Mouse (Mus musculus) layer of hippocampus, adult 11-12 months (tissue): ENCODE data around the gene 4930558K02Rik.

Experiments used
- DNase-seq: peaks from one replicate; pipeline ENCODE4 v3.0.0; 2022; ENCODE audit warnings: low spot score

The 4930558K02Rik gene

DNA sequence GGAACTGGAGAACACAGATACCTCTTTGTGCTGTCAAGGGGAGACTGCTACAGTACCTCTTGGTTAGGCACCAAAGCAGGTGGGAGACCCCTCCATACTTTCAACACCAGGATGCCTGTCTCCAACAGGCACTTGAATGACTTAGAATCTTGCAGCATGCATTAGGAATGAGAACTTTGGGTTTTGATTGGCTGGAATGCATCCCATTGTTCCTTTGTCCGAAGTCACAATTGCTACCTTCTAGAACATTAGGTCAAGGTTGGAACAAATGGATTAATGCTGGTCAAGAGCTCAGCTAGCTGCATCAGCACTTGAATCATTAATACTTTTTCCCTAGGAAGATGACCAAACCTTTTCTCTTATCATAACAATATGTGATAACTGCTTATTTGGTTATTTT is at the start of gene 4930558K02Rik:
Gene 4930558K02Rik (minus strand): TSS at position 101 of the 400 bp plus-strand sequence.
- no peak for DNase-seq

DNA sequence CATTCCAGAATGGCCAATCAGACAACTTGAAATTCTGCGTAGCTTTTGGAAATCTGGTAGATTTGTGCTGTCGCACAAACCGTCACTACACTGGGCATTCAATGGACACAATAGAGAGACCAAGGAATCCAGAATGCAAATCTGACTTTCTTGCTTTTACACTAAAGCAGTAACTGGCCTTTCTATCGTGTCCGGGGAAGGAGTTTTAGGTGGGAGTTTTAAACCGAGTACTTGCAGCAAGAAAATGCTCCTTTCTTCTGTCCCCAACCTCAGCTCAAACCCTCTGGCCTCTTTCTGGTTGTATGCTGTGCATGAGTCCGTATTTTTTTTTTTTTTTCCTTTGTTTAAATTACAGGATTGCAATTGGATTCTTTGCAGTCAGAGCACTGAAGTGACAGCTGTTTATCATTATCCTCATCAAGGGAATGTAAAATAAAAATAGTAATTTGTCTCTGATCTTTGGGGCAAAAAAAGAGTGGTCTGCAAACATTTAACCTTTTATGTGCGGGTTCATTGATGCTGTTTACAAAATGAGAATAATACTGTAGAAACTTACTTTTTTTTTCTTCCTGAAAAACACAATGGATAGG is 44.3 kb upstream of the 4930558K02Rik start:
- no peak for DNase-seq

- no peak for DNase-seq
Measured at GRCm38 (mm10) chr1:162020766-162021165, 41.3 kb upstream of the 4930558K02Rik start.

DNA sequence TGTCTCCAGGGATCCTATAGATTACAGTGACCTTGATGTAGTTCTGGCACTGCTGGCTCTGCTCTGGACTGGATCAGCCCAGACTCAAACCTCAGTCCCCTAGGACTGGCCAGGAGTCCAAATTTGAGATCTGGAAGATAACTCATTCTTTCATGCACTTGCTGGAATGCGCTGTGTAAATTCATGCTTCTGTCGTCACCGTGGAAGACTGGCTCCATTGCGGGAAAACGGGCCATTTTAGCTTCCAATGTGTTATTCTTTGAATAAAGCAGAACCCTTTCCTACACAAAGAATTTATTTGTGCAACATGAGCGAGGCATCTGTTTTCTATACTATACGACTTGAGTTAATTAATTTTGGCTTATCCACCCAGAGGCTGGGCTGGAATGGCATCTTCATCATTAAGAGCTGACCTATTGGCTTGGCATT is 40.9 kb upstream of the 4930558K02Rik start:
- no peak for DNase-seq

- no peak for DNase-seq
Measured at GRCm38 (mm10) chr1:162018601-162018977, 39.2 kb upstream of the 4930558K02Rik start.

GRCm38 (mm10) chr1:162017975-162018600 is 38.7 kb upstream of the 4930558K02Rik start:
- no peak for DNase-seq

GRCm38 (mm10) chr1:162016982-162017381 is 37.5 kb upstream of the 4930558K02Rik start:
- DNase-seq, result no peak

DNA sequence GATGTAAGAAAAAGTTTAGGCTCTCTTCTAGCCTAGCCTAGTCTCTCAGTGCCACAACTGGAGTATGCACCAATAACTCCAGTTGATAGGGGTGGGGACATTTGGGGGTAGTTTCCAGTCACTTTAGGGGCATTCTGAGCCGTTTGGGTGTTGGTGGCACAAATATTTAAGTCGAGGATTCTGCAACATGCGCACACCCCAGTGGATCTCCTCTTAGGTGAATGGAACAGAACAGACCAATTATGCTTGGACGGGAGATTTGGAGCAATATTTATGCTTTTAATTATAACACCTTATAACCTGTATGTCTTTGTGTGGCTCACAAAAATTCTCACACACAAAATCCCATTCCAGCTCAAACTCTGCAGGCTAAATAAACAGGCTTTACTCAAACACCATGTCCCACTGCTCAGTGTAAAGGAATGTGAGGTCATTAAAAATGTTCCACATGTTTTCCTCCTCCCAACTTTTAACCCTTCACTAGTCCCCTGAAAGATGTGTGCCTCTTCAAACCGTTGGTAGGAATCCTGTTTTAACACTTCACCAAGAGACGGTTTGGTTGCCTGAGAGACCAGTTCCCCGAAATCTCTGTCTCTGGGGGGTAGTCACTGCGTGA is 35.9 kb upstream of the 4930558K02Rik start:
- DNase-seq, result no peak

GRCm38 (mm10) chr1:162013561-162013960 is 34.1 kb upstream of the 4930558K02Rik start:
- no peak for DNase-seq

DNA sequence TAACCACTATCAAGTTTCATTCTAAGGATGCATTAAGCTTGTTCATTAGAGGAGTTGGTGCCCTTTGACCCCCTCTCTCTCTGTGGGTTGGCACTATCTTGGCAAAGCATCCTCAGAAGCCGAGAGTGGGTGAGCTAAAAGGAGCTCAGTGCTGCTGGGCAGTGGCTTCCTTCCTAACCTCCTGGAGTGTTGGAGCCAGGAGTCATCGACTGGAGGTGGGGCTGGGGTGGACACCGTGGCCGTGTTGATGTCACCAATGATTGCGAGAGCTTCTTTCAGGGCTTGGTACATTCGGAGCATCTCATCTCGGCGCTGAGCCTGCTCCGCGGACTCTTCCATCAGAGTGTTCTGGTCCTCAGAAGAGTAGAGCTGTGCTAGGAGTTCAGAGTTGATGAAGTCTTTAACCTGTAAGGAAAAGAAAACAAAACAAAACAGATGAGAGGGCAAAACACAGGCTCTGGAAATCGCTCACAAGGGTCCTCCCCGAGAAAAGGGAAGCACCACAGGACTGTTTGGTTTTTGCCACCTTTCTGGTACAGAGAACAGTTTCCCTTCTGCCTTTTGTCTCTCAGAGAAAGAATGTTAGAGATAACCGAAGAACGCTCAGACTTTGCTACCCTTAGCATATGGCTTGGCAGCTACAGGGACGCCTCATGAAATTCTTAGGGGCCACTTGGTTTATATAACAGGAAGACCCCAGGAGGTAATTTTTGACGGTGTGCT is 32.2 kb upstream of the 4930558K02Rik start:
- DNase-seq, result no peak

DNA sequence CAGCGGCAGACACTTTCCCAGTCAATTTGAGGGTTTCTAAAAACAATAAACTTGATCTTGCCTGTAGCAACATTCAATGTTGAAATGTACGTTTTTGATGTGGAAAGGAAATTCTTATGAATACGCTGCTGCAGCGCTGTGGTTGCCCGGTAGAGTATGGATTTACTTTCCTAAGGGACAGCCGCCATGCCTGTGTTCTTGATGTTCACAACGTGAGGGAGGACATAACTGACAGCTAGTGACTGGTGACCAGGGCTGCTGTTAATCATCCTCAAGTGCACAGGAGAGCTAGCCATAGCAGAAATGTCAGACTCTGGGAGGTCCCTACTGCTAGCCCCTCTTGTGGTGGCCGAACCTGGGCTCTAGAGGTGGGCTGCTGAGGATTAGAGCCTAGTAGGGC is 29.6 kb upstream of the 4930558K02Rik start:
- DNase-seq, result no peak

GRCm38 (mm10) chr1:162008631-162009067 is 29.2 kb upstream of the 4930558K02Rik start:
- no peak for DNase-seq

DNA sequence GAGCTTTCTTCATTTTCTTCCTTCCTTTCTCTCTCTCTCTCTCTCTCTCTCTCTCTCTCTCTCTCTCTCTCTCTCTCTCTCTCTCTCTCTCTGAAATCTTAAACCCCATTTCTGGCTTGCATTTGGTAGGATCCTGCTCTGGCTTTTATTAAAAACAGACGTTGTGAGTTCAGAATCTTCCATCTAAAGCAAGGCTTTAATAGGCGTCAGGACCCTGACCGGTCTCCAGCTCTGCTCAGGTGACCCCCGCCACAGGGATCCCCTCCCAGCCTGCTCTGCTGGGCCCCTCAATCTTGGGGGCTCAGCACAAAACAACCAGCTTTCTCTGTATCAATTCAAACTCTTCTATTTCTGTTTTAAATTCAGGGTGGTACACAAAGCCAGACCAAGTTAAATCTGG is 28.8 kb upstream of the 4930558K02Rik start:
- DNase-seq, result no peak

GRCm38 (mm10) chr1:162006109-162006508 is 26.7 kb upstream of the 4930558K02Rik start:
- no peak for DNase-seq

DNA sequence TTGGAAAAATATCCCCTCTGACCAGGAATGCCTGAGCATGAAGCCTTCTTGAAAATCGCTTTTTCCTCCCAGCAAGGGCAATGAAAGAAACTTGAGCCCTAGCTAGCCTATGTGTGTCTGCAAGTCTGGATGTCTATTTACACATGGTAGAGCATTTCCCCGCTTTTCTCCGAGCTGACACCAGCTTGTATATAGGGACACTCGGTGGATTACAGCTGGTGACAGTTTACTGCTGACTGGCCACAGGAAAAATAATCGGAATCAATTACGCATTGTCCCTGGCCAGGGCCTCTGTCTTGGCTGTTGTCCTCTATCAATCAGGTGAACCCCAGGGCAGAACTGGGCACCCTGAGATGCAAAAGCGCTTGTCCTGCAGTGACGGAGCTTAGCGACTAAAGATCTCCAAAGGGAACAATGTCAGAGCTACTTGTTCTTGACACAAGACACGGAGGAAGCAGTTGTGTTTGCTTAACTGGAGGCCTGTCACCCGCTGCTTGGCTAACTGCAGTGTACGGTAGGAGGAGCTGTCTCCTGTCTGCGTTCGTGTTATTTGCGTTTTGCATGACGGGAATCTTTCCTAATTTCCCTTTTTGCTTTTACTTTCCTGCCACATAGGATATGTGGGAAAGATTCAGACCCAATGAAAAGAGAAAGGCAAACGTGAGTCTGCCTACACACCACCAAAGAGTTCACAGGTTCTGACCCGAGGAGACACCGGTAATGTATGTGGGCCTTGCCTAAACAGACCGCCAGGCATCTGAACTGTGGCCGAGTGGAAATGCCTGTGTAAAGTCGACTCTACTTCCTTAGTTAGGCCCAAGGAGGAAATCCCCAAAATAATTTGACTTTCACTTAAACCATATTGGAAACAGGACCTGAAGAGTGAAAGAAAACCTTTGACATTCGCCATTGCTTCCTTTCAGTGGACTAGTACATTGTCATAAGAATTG is 25.7 kb upstream of the 4930558K02Rik start:
- no peak for DNase-seq

GRCm38 (mm10) chr1:162004518-162004780 is 25.0 kb upstream of the 4930558K02Rik start:
- DNase-seq, result no peak

DNA sequence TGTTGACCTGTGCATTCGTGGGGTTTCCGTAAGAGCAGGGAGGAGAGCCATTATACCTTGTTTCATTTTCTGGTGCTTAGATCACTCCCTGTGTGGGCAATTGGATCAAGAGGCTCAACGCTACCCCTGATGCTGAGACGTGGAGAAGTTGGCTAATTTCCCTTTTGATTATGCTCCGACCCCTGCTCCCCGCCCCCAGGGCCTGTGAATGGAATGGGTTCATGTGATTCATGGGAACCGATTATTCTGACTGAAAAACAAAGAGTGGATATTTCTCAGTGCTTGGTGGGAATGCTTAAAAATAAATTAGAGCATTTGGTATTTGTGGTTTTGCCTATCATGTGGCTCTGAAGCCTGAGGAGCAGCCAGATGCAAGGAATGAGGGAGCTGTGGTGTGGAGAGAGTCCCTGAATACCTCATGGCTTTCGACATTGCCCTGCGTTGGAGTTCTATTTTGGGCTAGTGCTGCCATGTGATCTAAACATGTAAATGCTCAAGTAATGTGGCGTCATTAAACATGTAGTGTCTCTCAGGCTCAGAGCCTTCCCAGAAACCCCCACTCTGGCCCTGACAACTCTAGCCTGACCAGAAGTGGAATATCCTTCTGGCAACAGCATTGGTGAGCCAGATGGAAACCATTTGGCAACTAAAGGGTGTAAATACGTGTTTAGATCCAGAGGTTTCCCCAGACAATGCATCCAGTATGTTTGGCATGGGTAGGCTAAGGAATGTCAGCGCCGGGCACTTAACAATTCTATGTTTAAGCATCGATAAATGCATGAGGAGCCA is 24.5 kb upstream of the 4930558K02Rik start:
- DNase-seq, result no peak

DNA sequence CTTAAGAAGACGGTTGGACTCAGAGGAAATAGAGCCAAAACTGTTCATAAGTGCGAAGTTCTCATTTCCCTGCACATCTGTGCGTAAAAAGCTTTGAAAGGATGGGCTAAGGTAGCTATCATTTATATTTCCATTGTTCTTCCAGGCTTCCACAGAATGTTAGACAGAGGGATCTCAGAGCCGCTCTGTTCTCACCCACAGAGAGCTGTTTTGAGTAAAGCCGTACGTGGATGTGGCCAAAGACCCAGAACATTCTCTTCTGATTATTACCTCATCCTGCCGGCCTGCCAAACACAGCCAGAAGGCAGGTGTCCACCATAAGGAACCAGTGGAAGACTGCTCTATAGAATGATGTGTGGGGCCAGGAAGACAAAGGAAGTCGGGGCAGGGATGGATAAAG is 21.9 kb upstream of the 4930558K02Rik start:
- DNase-seq, result no peak

GRCm38 (mm10) chr1:161999882-162000371 is 20.5 kb upstream of the 4930558K02Rik start:
- peak; percentile 79 for DNase-seq

DNA sequence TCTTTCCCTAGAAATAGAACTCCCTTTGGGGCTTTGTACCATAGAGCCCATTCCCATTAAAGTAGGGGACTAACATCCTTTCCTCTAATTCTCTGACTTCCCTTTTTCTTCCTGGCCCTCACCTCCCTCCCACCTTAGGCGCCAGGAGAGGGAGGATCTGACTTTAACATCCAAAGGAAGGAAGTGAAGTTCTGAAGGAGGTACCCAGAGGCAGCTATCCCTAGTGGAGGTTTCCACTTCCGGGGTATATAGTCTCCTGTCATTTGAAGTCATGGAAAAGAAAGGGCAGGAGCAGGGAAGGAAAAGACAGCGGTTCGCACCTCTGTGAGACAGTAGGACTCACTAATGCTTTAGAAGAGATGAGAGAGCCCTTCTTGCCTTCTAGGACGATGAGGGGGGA is 19.9 kb upstream of the 4930558K02Rik start:
- no peak for DNase-seq

DNA sequence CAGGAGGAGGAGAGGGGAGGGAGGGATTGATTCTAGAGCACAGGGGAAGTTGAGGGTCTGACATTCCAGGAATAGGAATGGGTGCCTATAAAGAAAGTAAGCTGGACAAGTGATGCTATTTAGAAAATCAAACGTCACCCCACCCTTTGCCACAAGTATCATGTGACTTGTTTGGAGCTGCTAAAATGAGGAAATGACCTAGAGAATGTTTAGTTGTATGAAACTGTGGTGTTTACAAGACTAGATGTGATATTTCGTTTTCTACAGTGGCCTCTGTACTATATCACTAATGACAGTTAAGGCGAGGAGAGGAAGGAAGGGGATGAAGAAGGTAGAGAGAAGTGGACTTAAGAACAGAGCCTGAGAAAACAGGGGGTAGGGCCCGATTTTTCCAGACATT is 19.3 kb upstream of the 4930558K02Rik start:
- DNase-seq, result no peak
